Mouse (Mus musculus) bone marrow macrophage, adult 2 months (primary cell): Measurements from ENCODE around the gene Exosc8.

Experiments used
- CTCF ChIP-seq: IDR thresholded peaks from 2 replicates; pipeline ENCODE4 v1.5.1; 2012; ENCODE audit warnings: low read depth, mild to moderate bottlenecking, low read length, moderate library complexity
- POLR2A ChIP-seq: IDR thresholded peaks from 2 replicates; pipeline ENCODE4 v1.6.1; 2012; ENCODE audit warnings: mild to moderate bottlenecking, low read depth, low read length, borderline replicate concordance

- TF ChIP-seq CTCF (no peak), POLR2A (no peak)
Measured at GRCm38 (mm10) chr3:54737317-54737716, 2.1 kb upstream of the Exosc8 start.
